Mouse (Mus musculus) heart, adult 10 weeks (tissue): ENCODE data around the gene Prdm11. TPM values are rescaled to one million over a fixed set of nuclear protein-coding genes. Genes with fewer than 3 reads are reported as not detected.

Experiments used
- polyA plus RNA-seq: library from polyadenylated mRNA; stranded (reverse); fragments of 350-450 nt; fragmentation: Illumina TruSeq; extraction: RNeasy Lipid Tissue Mini Kit (QIAGEN cat#74804); gene quantifications from one replicate; pipeline ENCODE4 v1.2.3, GENCODE M21; 2014; ENCODE audit warnings: low read depth, low replicate concordance

Prdm11 gene
- polyA plus RNA-seq, result 5.2 TPM

GRCm38 (mm10) chr2:93045818-93046508 lies at the start of gene Prdm11:
Prdm11 (minus strand) TSS chr2:93046167.

Other genes starting within 250 kb of the Prdm11 start
- gene Syt13, start 131.1 kb downstream of the Prdm11 start, polyA plus RNA-seq, result not detected
- gene Trp53i11, start 141.4 kb upstream of the Prdm11 start, polyA plus RNA-seq, result 27.4 TPM